Mouse (Mus musculus): ENCODE measurements around the gene Acbd4. TPM values are rescaled to one million over a fixed set of nuclear protein-coding genes. Genes with fewer than 3 reads are reported as not detected.

Acbd4 gene
- polyA plus RNA-seq, 1 experiment from 2014 or later: 10.2 TPM

- Histone ChIP-seq H3K27ac (no peak overlapping the region), H3K36me3 (no peaks in the 10 kb centered on the region), H3K27me3 (ENCODE audit: insufficient read depth, poor library complexity, severe bottlenecking) (no peaks in the 10 kb centered on the region), H3K4me1 (peaks cover 19% of the 10 kb centered on the region), H3K4me3 (no peak overlapping the region), H3K9me3 (no peaks in the 10 kb centered on the region)
- DNase-seq (ENCODE audit: low spot score): no peak
- WGBS: 63% methylated on average over 5 of the region's 5 CpGs
Observed at GRCm38 (mm10) chr11:103120315-103120714, 18.8 kb downstream of the Acbd4 start.

- peaks cover 46% of the 10 kb centered on the region for H3K4me1 ChIP-seq
Observed at GRCm38 (mm10) chr11:103131701-103132575, 30.5 kb downstream of the Acbd4 start, which contains the start of gene Hexim2. Hexim2 (plus strand) TSS chr11:103132429.

DNA sequence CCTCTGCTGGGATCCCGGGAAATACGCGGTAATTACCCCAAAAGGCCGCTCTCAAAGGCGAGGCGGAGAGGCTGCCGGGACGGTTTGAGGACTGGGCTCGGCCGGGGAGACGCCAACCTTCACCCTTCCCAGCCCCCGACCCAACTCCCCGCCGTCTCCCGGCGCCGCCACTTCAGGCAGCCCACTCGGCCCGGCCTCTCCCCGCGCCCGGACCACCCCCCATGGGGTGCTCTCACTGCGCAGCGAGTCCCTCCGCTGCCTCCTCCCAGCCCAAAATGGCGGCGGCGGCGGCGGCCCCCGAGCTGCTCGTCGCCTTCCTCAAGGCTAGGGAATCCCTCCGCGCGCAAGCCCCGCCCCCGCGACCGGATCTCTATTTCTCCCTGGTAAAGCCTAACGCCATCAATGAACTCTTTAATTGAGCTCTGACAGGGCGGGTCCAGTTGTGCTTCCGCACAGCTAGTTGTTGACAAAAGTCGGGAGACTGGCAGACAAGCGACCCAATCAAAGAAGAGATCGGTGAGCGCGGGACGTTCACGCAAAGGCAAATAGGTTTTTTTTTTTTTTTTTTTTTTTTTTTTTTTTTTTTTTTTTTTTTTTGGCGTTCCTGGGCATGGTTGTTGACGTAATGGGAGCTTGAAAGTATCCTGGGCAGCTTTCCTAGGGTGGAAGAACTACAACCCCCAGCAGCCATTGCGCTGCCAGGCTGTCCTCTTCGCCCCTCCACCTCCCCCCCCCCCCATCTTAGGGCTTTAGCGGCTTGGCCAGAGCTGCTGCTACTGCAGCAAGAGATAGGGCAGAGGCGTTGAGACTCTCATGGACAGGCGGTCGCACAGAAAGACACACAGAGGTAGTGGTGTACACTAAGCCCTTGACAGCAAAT lies 31.3 kb downstream of the Acbd4 start:
- no peaks in the 10 kb centered on the region for H3K9me3 ChIP-seq
- peak; percentile 99 for DNase-seq (ENCODE audit: low spot score)
- under 1% methylated on average over 54 of the region's 58 CpGs for WGBS
- H3K4me1 ChIP-seq: peaks cover 46% of the 10 kb centered on the region
- H3K4me3 ChIP-seq: peak overlapping the region; percentile 97
- no peaks in the 10 kb centered on the region for H3K27me3 ChIP-seq (ENCODE audit: insufficient read depth, poor library complexity, severe bottlenecking)
- no peaks in the 10 kb centered on the region for H3K36me3 ChIP-seq
- peak overlapping the region; percentile 100 for H3K27ac ChIP-seq

More at GRCm38 (mm10) chr11:103131701-103132575, 30.5 kb downstream of the Acbd4 start, which contains the start of gene Hexim2:
- H3K36me3 ChIP-seq: no peaks in the 10 kb centered on the region
- H3K9me3 ChIP-seq: no peaks in the 10 kb centered on the region
- H3K27me3 ChIP-seq (ENCODE audit: insufficient read depth, poor library complexity, severe bottlenecking): no peaks in the 10 kb centered on the region
- DNase-seq (ENCODE audit: low spot score): no peak
- peak within 1 kb of the TSS; percentile 100 for H3K27ac ChIP-seq
- H3K4me3 ChIP-seq: peak within 1 kb of the TSS; percentile 97
- WGBS: under 1% methylated on average over 39 of the region's 39 CpGs

DNA sequence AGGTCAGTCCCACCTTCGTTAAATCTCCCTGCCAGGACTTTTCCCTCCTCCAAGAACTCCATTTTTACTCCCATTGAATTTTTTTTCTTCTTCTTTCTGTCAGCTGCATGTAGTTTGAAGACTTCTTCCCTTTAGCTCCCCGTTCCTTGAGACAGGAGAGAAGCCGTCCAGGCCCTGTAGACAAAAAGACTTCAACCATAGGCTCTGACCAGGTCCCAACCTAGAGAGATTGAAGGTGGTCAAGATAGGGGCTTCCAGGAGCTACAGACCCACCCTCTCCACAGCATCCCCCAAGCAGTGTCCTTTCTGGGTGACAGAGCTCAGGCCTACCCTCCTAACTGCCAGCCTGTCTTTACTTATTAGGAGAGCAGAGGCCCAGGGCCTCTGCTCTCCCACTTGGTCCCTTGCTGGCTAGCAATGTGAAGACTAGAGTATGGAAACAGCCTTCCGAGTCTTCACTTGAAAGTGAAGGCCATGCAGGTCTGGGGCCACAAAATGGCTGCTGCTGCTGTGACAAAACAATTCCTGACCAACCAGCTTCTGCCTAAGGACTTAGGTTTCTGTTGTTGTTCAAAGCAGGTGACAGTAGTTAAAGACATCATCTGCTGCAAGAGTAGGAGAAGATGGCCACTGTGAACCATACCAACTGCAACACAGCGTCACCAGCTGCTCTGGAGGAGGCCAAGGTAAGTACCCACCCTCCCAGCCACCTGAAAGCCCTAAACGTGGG lies 32.1 kb downstream of the Acbd4 start:
- 54% methylated on average over 6 of the region's 6 CpGs for WGBS
- peaks cover 46% of the 10 kb centered on the region for H3K4me1 ChIP-seq
- H3K36me3 ChIP-seq: peaks cover 3% of the 10 kb centered on the region
- H3K9me3 ChIP-seq: no peaks in the 10 kb centered on the region
- no peak for DNase-seq (ENCODE audit: low spot score)
- H3K27me3 ChIP-seq (ENCODE audit: insufficient read depth, poor library complexity, severe bottlenecking): no peaks in the 10 kb centered on the region
- peak overlapping the region; percentile 84 for H3K27ac ChIP-seq
- peak overlapping the region; percentile 97 for H3K4me3 ChIP-seq

- Histone ChIP-seq H3K4me3 (0 out of 2 replicates have a peak overlapping the region, but pooled peaks have one; percentile 97), H3K27ac (peak overlapping the region; percentile 84), H3K27me3 (ENCODE audit: insufficient read depth, poor library complexity, severe bottlenecking) (no peaks in the 10 kb centered on the region), H3K4me1 (peaks cover 46% of the 10 kb centered on the region), H3K9me3 (no peaks in the 10 kb centered on the region), H3K36me3 (peaks cover 9% of the 10 kb centered on the region)
- no peak for DNase-seq (ENCODE audit: low spot score)
- 76% methylated on average over 3 of the region's 3 CpGs for WGBS
Observed at GRCm38 (mm10) chr11:103134221-103134620, 32.7 kb downstream of the Acbd4 start.

- H3K4me1 ChIP-seq: peaks cover 44% of the 10 kb centered on the region
- H3K4me3 ChIP-seq: no peak overlapping the region
- H3K27me3 ChIP-seq (ENCODE audit: insufficient read depth, poor library complexity, severe bottlenecking): no peaks in the 10 kb centered on the region
- 70% methylated on average over 8 of the region's 8 CpGs for WGBS
- H3K9me3 ChIP-seq: no peaks in the 10 kb centered on the region
- DNase-seq (ENCODE audit: low spot score): no peak
- H3K27ac ChIP-seq: 0 out of 2 replicates have a peak overlapping the region, but pooled peaks have one; percentile 38
- H3K36me3 ChIP-seq: peaks cover 15% of the 10 kb centered on the region
Observed at GRCm38 (mm10) chr11:103136039-103136577, 34.6 kb downstream of the Acbd4 start.

DNA sequence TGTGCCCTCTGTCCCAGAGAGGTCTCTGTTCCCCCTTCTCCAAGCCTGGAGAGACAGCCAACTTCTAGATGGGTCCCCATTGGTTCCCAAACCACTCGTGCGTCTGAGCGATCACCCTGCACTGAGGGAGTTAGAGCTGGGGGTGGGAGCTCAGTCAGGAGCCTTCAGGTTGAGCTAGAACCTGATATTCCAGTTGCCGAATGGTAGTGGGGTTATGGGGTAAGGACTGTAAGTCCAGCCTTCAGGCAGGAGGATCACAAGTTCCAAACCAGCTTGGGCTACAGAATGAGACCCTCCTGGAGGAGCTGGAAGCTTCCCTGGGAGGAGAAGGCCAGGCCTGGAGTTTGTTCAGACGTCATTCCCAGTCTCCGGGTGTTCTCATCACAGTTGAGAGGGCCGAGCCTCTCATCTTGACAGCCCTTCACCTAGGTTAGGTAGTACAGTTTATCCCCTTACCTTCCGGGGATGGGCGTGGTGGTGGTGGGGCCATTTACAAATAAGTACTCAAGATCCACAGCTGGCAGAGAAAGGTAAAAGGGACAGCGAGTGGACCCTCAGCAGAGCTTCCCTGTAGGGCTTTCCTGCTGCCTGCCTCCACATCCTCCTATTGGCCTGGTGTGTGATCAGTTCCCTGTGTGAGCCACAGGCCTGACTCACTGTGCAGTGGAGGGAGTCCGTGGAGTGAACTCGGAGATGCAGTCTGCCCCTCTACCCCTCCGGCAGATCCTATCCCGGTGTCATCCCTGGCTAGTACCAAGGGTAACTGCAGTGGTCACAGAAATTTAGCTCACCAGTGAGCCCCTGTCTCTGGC lies 38.7 kb downstream of the Acbd4 start:
- Histone ChIP-seq H3K36me3 (peaks cover 15% of the 10 kb centered on the region), H3K27ac (peak overlapping the region; percentile 88), H3K4me3 (no peak overlapping the region), H3K4me1 (peaks cover 62% of the 10 kb centered on the region), H3K27me3 (ENCODE audit: insufficient read depth, poor library complexity, severe bottlenecking) (no peaks in the 10 kb centered on the region), H3K9me3 (no peaks in the 10 kb centered on the region)
- 84% methylated on average over 14 of the region's 14 CpGs for WGBS
- DNase-seq (ENCODE audit: low spot score): no peak

DNA sequence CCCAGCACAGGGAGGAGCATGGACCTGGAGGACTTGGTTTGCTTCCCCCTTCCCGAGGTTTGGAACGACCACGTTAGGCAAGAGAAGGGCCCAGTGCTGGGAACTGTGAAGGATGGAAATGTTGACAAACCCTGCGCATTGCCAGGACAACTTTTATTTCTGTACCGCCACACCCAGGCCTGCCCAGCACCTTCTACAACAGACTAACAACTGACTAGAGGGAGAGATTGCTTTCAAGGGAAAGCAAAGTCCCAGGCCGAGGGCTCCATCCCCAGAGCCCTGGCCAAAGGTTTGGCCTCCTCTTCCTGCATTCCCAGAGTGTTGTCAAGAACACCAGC lies 39.2 kb downstream of the Acbd4 start:
- no peak for DNase-seq (ENCODE audit: low spot score)
- Histone ChIP-seq H3K4me1 (peaks cover 59% of the 10 kb centered on the region), H3K4me3 (no peak overlapping the region), H3K27ac (peak overlapping the region; percentile 88), H3K27me3 (ENCODE audit: insufficient read depth, poor library complexity, severe bottlenecking) (no peaks in the 10 kb centered on the region), H3K9me3 (no peaks in the 10 kb centered on the region), H3K36me3 (peaks cover 15% of the 10 kb centered on the region)
- WGBS: 53% methylated on average over 6 of the region's 6 CpGs

GRCm38 (mm10) chr11:103141101-103141943 lies 39.8 kb downstream of the Acbd4 start:
- peak overlapping the region; percentile 88 for H3K27ac ChIP-seq
- no peak overlapping the region for H3K4me3 ChIP-seq
- H3K27me3 ChIP-seq (ENCODE audit: insufficient read depth, poor library complexity, severe bottlenecking): no peaks in the 10 kb centered on the region
- H3K36me3 ChIP-seq: peaks cover 15% of the 10 kb centered on the region
- peaks cover 54% of the 10 kb centered on the region for H3K4me1 ChIP-seq
- WGBS: 26% methylated on average over 10 of the region's 11 CpGs
- no peaks in the 10 kb centered on the region for H3K9me3 ChIP-seq
- DNase-seq (ENCODE audit: low spot score): no peak

- DNase-seq (ENCODE audit: low spot score): no peak
- H3K4me3 ChIP-seq: no peak overlapping the region
- 38% methylated on average over 1 of the region's 1 CpGs for WGBS
- H3K4me1 ChIP-seq: peaks cover 51% of the 10 kb centered on the region
- peak overlapping the region; percentile 88 for H3K27ac ChIP-seq
- H3K9me3 ChIP-seq: no peaks in the 10 kb centered on the region
- peaks cover 15% of the 10 kb centered on the region for H3K36me3 ChIP-seq
- no peaks in the 10 kb centered on the region for H3K27me3 ChIP-seq (ENCODE audit: insufficient read depth, poor library complexity, severe bottlenecking)
Observed at GRCm38 (mm10) chr11:103141944-103142255, 40.4 kb downstream of the Acbd4 start.
